Mouse (Mus musculus): Measurements from ENCODE around the gene Lrtm1. TPM values are rescaled to one million over a fixed set of nuclear protein-coding genes. Genes with fewer than 3 reads are reported as not detected.

Gene Lrtm1
- 0.65 and 0.97 TPM in 2 replicates for polyA plus RNA-seq (2012; rRNA removed)

DNA sequence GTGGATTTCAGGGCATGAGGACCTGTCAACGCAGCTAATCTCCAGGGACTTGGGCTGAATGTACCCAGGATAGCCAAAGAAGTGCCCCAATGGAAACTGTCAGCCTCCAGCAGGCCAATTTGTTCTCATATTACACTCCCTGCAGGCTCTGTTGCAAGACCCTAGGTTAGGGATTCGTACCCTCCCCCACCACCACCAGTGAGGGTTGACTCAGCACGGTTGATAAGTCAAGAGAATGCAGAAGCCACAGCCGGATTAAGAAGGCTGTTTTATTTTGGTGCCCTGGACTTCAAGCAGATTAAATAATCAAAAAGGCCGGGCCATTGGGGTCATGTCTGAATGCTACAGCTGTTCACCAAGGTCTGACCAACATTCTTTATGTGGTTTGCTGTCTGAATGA lies at the start of gene Lrtm1:
Lrtm1 (plus strand) TSS at position 326 of the 400 bp plus-strand sequence.

